Mouse (Mus musculus) lung, embryonic 14.5 days (tissue): ENCODE results near the gene Dhrs4. TPM values are rescaled to one million over a fixed set of nuclear protein-coding genes. Genes with fewer than 3 reads are reported as not detected.

ENCODE experiments used
- ATAC-seq: fragments of 200-750 bp; cut with Nextera tagmentation; 2 replicates; pipeline ENCODE4 v1.8.0; 2017; ENCODE audit warnings: mild to moderate bottlenecking, moderate TSS enrichment, moderate library complexity; ENCODE audit not compliant: insufficient read depth
- DNase-seq: peaks from one replicate; pipeline ENCODE4 v3.0.0-alpha.2; 2015
- H3K27ac ChIP-seq: fragments of 300-500 bp; sonication (generic); 2 replicates; pipeline ENCODE4 v1.5.1; 2014; ENCODE audit warnings: low read depth, mild to moderate bottlenecking, moderate library complexity
- H3K27me3 ChIP-seq: fragments of 300-500 bp; sonication (generic); 2 replicates; pipeline ENCODE4 v1.6.1; 2014; ENCODE audit warnings: low read length, control low read depth; ENCODE audit not compliant: insufficient read depth
- H3K36me3 ChIP-seq: fragments of 300-500 bp; sonication (generic); 2 replicates; pipeline ENCODE4 v1.6.1; 2014; ENCODE audit warnings: control low read depth; ENCODE audit not compliant: insufficient read depth
- H3K4me1 ChIP-seq: fragments of 300-500 bp; sonication (generic); 2 replicates; pipeline ENCODE4 v1.6.1; 2014; ENCODE audit warnings: antibody characterized with exemption, control low read depth; ENCODE audit not compliant: insufficient read depth
- H3K4me2 ChIP-seq: fragments of 300-500 bp; sonication (generic); 2 replicates; pipeline ENCODE4 v1.6.1; 2014; ENCODE audit warnings: mild to moderate bottlenecking
- H3K4me3 ChIP-seq: fragments of 300-500 bp; sonication (generic); 2 replicates; pipeline ENCODE4 v1.5.1; 2014; ENCODE audit warnings: low read depth, low read length
- H3K9ac ChIP-seq: fragments of 300-500 bp; sonication (generic); 2 replicates; pipeline ENCODE4 v1.6.1; 2014
- H3K9me3 ChIP-seq: fragments of 300-500 bp; sonication (generic); 2 replicates; pipeline ENCODE4 v1.6.1; 2016; ENCODE audit warnings: low read depth, low read length, control low read depth
- CTCF ChIP-seq: IDR thresholded peaks from 2 replicates; pipeline ENCODE4 v1.5.1; 2016; ENCODE audit warnings: antibody characterized with exemption, low read depth
- WGBS: fragments of 180-500 bp; shearing (Covaris S2); extraction: QIAGEN DNeasy Blood & Tissue Kit; methylation state at CpG from one replicate; pipeline ENCODE4 v1.1.7; 2014; 5-methylcytosine and 5-hydroxymethylcytosine counted together
- polyA plus RNA-seq: library from polyadenylated mRNA; unstranded; fragments of >200 nt; fragmentation: Nextera tagmentation; extraction: Ambion mirVana; gene quantifications from 2 replicates; pipeline ENCODE4 v1.2.1, GENCODE M21; 2014

Dhrs4 gene
- polyA plus RNA-seq = 66.6 and 68.6 TPM in 2 replicates

DNA sequence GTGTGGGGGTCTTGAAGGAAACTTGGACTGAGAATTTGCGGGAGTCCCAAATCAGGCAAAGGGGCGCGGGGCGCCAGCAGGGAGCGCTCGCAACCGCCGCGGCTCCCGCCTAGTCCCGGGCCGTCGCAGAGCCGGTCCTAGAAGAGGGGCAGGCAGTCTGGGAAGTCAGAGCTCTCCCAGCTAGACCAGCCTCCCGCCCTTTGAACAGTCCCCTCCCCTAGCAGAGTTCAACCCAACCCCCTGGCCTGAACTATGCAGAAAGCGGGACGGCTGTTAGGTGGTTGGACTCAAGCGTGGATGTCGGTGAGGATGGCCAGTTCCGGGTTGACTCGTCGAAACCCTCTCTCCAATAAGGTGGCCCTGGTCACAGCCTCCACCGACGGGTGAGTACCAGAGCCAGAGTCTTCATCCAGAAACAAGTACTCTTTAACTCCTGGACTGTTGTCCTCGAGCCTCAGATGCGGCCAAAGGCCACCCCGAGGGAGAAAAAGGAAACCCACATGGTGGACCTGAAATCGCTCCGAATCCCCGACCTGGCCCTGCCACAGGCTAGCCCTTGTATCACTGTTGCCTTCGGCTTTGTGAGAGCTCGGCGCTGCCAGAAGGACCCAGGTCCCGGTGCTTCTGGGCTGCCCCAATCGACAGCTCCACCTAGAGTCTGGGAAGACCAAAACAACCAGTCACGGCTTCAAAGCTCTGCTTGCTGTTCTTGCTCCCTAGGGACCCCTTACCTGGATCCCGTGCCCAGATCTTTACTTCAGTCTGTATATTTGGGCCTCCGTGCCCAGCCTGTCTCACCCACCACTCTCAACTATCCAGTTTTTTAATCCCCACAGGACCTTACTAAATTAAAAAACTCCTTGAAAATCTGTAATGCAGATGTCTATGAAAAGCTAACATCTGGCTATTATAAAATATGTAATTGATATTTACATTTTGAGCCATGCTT is at the start of gene Dhrs4:
Gene Dhrs4, plus strand, starts transcription at position 108 of the 949 bp plus-strand sequence.
- peak; percentile 71 for TF ChIP-seq CTCF
- DNase-seq = peak; percentile 90
- Histone ChIP-seq H3K4me2 (peak within 1 kb of the TSS; percentile 68), H3K36me3 (peaks cover 8% of the 10 kb centered on the region), H3K27ac (peak within 1 kb of the TSS; percentile 89), H3K4me1 (peaks cover 6% of the 10 kb centered on the region; the same call in 1 of the 2 replicates), H3K9ac (peak within 1 kb of the TSS; percentile 82), H3K9me3 (no peaks in the 10 kb centered on the region), H3K27me3 (no peaks in the 10 kb centered on the region), H3K4me3 (peak within 1 kb of the TSS; percentile 64)
- peak; percentile 99 for ATAC-seq
- WGBS = 1% methylated on average over 38 of the region's 38 CpGs

DNA sequence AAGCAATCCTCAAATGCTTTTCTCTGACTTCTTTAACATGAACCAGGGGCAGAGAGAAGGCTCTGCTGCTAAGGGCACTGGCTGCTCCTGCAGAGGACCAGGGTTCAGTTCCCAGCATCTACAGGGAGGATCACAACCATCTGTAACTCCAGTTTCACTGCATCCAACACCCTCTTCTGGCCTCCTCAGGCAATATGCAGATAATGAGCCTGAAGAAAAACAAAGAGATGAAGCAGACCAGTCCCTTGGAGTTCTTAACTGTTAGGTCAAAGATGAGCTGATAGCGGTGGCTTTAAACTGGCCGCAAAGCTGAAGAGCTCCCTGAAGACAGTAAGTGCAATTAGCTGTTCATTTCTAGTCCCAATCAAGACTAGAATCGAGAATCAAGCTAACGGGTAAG is 48.3 kb upstream of the Dhrs4 start:
- Histone ChIP-seq H3K4me2 (no peak overlapping the region), H3K36me3 (no peaks in the 10 kb centered on the region), H3K9me3 (no peaks in the 10 kb centered on the region), H3K4me3 (no peak overlapping the region), H3K4me1 (no peaks in the 10 kb centered on the region), H3K27ac (no peak overlapping the region), H3K9ac (no peak overlapping the region), H3K27me3 (no peaks in the 10 kb centered on the region)
- no peak for DNase-seq
- WGBS = 90% methylated on average over 4 of the region's 4 CpGs
- no peak for TF ChIP-seq CTCF
- no peak for ATAC-seq

DNA sequence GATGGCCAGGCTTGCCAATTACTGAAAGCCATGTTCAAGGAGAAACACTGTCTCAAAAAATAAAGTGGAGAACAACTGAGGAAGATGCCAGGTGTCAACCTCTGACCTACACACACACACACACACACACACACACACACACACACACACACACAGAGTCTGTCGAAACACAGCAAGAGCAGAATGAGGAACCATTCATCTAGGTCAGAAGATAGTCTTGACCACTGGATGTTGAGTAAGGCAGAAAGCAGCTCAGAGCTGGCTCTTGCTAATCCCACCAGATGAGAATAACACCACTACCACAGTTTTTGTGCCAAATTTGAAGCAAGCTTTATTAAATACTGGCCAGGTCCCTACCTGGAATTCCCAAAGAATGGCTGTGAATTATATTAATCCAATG is 45.5 kb upstream of the Dhrs4 start:
- TF ChIP-seq CTCF = no peak
- Histone ChIP-seq H3K9me3 (no peaks in the 10 kb centered on the region), H3K9ac (no peak overlapping the region), H3K27ac (no peak overlapping the region), H3K4me2 (no peak overlapping the region), H3K27me3 (no peaks in the 10 kb centered on the region), H3K4me3 (no peak overlapping the region), H3K4me1 (no peaks in the 10 kb centered on the region), H3K36me3 (no peaks in the 10 kb centered on the region)
- WGBS = 81% methylated on average over 1 of the region's 1 CpGs
- ATAC-seq (no peak), DNase-seq (no peak)

DNA sequence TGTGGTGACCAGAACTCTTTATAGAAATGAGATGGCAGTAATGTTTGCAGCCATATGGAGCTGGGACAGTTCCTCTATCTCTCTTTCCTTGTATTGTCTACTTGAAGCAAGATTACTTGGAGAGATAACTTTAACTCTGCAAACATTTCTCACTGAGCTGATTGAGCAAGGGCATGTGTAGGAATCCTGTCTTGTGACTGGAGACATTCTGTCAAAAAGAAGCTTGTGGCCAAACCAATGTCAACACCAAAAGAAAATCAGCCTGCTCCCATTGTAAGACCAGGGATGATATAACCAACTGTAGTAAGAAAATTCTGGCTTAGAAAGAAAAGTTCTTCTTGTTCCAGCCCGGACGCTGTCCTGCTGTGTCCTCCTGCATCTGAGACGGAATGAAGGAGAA is 43.7 kb upstream of the Dhrs4 start:
- no peak overlapping the region for H3K9ac ChIP-seq
- H3K9me3 ChIP-seq = no peaks in the 10 kb centered on the region
- ATAC-seq (no peak), DNase-seq (peak; percentile 3)
- H3K27me3 ChIP-seq = no peaks in the 10 kb centered on the region
- WGBS = 87% methylated on average over 3 of the region's 3 CpGs
- no peak overlapping the region for H3K27ac ChIP-seq
- no peaks in the 10 kb centered on the region for H3K36me3 ChIP-seq
- H3K4me3 ChIP-seq = no peak overlapping the region
- TF ChIP-seq CTCF = no peak
- H3K4me1 ChIP-seq = no peaks in the 10 kb centered on the region
- no peak overlapping the region for H3K4me2 ChIP-seq

DNA sequence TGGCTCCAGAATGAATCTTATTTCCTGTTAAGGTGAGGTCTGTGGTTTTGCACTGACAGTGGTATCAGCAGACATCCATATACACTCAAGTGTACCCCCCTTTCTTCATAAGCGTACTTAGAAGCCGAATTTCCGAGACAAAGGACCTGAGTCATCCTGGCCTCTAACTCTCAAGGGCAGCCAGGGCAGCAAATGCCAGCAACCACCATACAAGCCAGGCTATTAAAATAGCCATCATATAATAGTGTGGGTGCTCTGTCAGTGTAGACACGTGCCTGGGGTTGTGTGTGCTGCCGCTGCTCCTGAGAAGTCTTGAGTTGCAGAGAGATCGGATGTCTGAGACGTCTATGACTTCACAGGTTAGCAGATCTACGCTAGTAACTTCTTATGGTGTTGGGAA is 41.4 kb upstream of the Dhrs4 start:
- ATAC-seq = no peak
- no peaks in the 10 kb centered on the region for H3K4me1 ChIP-seq
- no peaks in the 10 kb centered on the region for H3K36me3 ChIP-seq
- no peak overlapping the region for H3K27ac ChIP-seq
- H3K27me3 ChIP-seq = no peaks in the 10 kb centered on the region
- H3K4me3 ChIP-seq = no peak overlapping the region
- no peak for TF ChIP-seq CTCF
- WGBS = 85% methylated on average over 8 of the region's 8 CpGs
- H3K9ac ChIP-seq = no peak overlapping the region
- DNase-seq = no peak
- H3K9me3 ChIP-seq = no peaks in the 10 kb centered on the region
- no peak overlapping the region for H3K4me2 ChIP-seq

DNA sequence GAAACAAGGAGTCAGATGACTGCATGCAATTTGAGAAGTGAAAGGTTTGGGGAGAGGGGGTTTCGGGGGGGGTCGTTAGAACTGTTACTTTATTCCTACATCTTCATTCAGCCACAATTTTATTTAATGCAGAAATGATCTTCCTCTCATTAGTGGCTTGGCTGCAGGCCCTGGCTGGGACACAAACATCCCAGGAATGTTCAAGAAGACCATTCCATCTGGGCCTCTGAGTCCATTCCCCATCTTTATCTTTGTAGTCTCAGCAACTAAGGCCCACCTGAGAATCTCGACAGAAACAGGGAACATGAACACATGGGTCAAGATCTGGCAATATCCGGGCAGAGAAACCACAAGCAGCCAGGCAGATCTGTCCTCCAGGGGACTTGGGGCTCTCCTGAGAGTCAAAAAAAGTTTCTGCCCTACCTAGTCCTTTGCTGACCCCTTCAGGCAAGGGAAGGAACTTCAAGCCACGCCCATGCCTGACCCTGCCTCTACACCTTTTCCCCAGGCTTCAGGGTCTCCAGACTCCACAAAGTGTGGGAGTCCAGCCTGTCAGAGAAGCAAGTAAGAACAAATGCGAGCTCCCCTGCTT is 40.3 kb upstream of the Dhrs4 start:
- H3K27me3 ChIP-seq = no peaks in the 10 kb centered on the region
- peak; percentile 63 for DNase-seq

DNA sequence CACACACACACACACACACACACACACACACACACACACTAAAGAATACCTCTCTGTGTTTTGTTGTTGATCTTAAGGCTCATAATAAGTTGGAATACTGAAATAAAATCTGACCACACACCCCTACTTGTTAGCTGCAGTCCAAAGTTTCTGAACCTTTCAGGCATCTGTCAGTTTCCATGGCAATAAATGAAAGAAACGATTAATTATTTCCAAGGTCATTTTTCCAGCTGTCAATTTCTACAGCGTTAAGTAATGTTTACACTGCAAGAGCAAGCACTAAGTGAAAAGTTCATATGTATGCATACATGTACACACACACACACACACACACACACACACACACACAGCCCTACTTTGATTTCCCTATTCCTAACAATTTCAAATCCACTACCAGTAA is 20.9 kb upstream of the Dhrs4 start:
- H3K9ac ChIP-seq = no peak overlapping the region
- ATAC-seq (no peak), DNase-seq (no peak)
- H3K27me3 ChIP-seq = no peaks in the 10 kb centered on the region
- TF ChIP-seq CTCF = no peak
- no peak overlapping the region for H3K4me2 ChIP-seq
- no peak overlapping the region for H3K4me3 ChIP-seq
- H3K9me3 ChIP-seq = no peaks in the 10 kb centered on the region; the same call in 1 of the 2 replicates
- no peak overlapping the region for H3K27ac ChIP-seq
- 49% methylated on average over 2 of the region's 2 CpGs for WGBS
- H3K36me3 ChIP-seq = no peaks in the 10 kb centered on the region
- H3K4me1 ChIP-seq = no peaks in the 10 kb centered on the region

More for the DNA sequence above, 40.3 kb upstream of the Dhrs4 start:
- H3K36me3 ChIP-seq = no peaks in the 10 kb centered on the region
- TF ChIP-seq CTCF = peak; percentile 87
- ATAC-seq = peak; percentile 17; the same call in 1 of the 2 replicates
- no peak overlapping the region for H3K9ac ChIP-seq
- no peak overlapping the region for H3K4me2 ChIP-seq
- H3K4me3 ChIP-seq = no peak overlapping the region
- H3K4me1 ChIP-seq = no peaks in the 10 kb centered on the region
- no peaks in the 10 kb centered on the region for H3K9me3 ChIP-seq
- H3K27ac ChIP-seq = no peak overlapping the region
- WGBS = 23% methylated on average over 6 of the region's 6 CpGs
